In genomic region chr2:84186126-84186701, GRCm38 (mm10) we compare ENCODE assay signal across 7 mouse cellular contexts.
DNase-seq lines count a peak whose midpoint lies in the region; ATAC-seq lines count a peak whose summit lies in the region.

No protein-coding gene starts in this region.

- H3K4me3 ChIP-seq in embryonic facial prominence, embryonic 15.5 days (replicated peaks), result no peak overlapping the region
- H3K4me3 ChIP-seq in heart, embryonic 14.5 days (ENCODE audit: control insufficient read depth in 1 of 2, insufficient read depth in 1 of 2, low read depth in 1 of 2, low read length in 2 of 2), result no peak overlapping the region

- WGBS in embryonic facial prominence, embryonic 15.5 days, result 26% methylated on average over 9 of the region's 9 CpGs
- WGBS in heart, embryonic 14.5 days, result 44% methylated on average over 9 of the region's 9 CpGs

- 0 out of 2 replicates have a peak, but pooled peaks cover 5% of the 10 kb centered on the region for H3K4me1 ChIP-seq in embryonic facial prominence, embryonic 15.5 days
- peaks cover 4 to 11% of the 10 kb centered on the region in 2 experiments; a peak in 3 of 4 replicates for H3K4me1 ChIP-seq in heart, embryonic 14.5 days (ENCODE audit: control insufficient read depth in 2 of 2, insufficient read depth in 2 of 2, low read length in 2 of 2)

- DNase-seq in adrenal gland, postnatal 36 days, result peak; percentile 30 to 46
- DNase-seq in kidney, postnatal 10 days, result peak; percentile 80
- DNase-seq in lung, postnatal 36 days, result peak; percentile 80
- peak; percentile 63 for DNase-seq in testis, postnatal 10 days (ENCODE audit: low spot score)
- DNase-seq in right cerebral cortex, postnatal 36 days (ENCODE audit: low spot score in 2 of 2), result no peak

- H3K9ac ChIP-seq in embryonic facial prominence, embryonic 15.5 days, result no peak overlapping the region
- no peak overlapping the region for H3K9ac ChIP-seq in heart, embryonic 14.5 days (ENCODE audit: low read length)

- ATAC-seq in embryonic facial prominence, embryonic 15.5 days (ENCODE audit: insufficient number of reproducible peaks, low FRiP score, low TSS enrichment, low read depth), result peak; percentile 83
- ATAC-seq in heart, embryonic 14.5 days (ENCODE audit: insufficient number of reproducible peaks, insufficient read depth, low FRiP score, low read depth), result peak; percentile 69; the same call in 1 of the 2 replicates

- H3K4me2 ChIP-seq in embryonic facial prominence, embryonic 15.5 days (replicated peaks), result no peak overlapping the region; the same call in 1 of the 2 replicates
- H3K4me2 ChIP-seq in heart, embryonic 14.5 days (ENCODE audit: low read length), result no peak overlapping the region

- no peaks in the 10 kb centered on the region for H3K9me3 ChIP-seq in embryonic facial prominence, embryonic 15.5 days (replicated peaks)
- H3K9me3 ChIP-seq in heart, embryonic 14.5 days (ENCODE audit: control insufficient read depth, low read length), result no peaks in the 10 kb centered on the region

- no peaks in the 10 kb centered on the region for H3K36me3 ChIP-seq in embryonic facial prominence, embryonic 15.5 days
- no peaks in the 10 kb centered on the region for H3K36me3 ChIP-seq in heart, embryonic 14.5 days (ENCODE audit: control insufficient read depth, insufficient read depth, low read length)

- H3K27me3 ChIP-seq in embryonic facial prominence, embryonic 15.5 days, result no peaks in the 10 kb centered on the region
- H3K27me3 ChIP-seq in heart, embryonic 14.5 days (ENCODE audit: control insufficient read depth, insufficient read depth, low read length), result no peaks in the 10 kb centered on the region

- H3K27ac ChIP-seq in embryonic facial prominence, embryonic 15.5 days (replicated peaks), result 0 out of 2 replicates have a peak overlapping the region, but pooled peaks have one; percentile 7
- H3K27ac ChIP-seq in heart, embryonic 14.5 days (replicated peaks in 1 of 2; ENCODE audit: control insufficient read depth in 1 of 2, insufficient read depth in 1 of 2, low read depth in 2 of 2, low read length in 2 of 2), result peak overlapping the region; percentile 15 to 27; a peak in 1 of 4 replicates

Comparison
In these comparisons a context has a peak if more than half of its experiments do, and no peak if none do; other contexts are left out.
1. DNase-seq: peak in adrenal gland, postnatal 36 days (2 of 2), kidney, postnatal 10 days (single experiment), lung, postnatal 36 days (single experiment) and testis, postnatal 10 days (single experiment); none in right cerebral cortex, postnatal 36 days (0 of 2).